Mouse (Mus musculus) forebrain, embryonic 16.5 days (tissue): ENCODE data around the gene Foxn3. TPM values are rescaled to one million over a fixed set of nuclear protein-coding genes. Genes with fewer than 3 reads are reported as not detected.
A peak's percentile ranks its signal among the peaks of the same experiment; 100 is the strongest.

ENCODE experiments used
- ATAC-seq: fragments of 200-750 bp; cut with Nextera tagmentation; 2 replicates; pipeline ENCODE4 v1.8.0; 2017; ENCODE audit warnings: mild to moderate bottlenecking, moderate library complexity
- H3K27ac ChIP-seq: fragments of 300-500 bp; sonication (generic); 2 replicates; pipeline ENCODE4 v1.5.1; 2014; ENCODE audit warnings: low read length, control low read depth
- H3K27me3 ChIP-seq: fragments of 300-500 bp; sonication (generic); replicated peaks from 2 replicates; pipeline ENCODE4 v1.6.1; 2014; ENCODE audit warnings: low read length; ENCODE audit not compliant: control insufficient read depth, insufficient read depth
- H3K36me3 ChIP-seq: fragments of 300-500 bp; sonication (generic); 2 replicates; pipeline ENCODE4 v1.6.1; 2014; ENCODE audit not compliant: control insufficient read depth, insufficient read depth
- H3K4me1 ChIP-seq: fragments of 300-500 bp; sonication (generic); replicated peaks from 2 replicates; pipeline ENCODE4 v1.6.1; 2014; ENCODE audit warnings: low read length; ENCODE audit not compliant: control insufficient read depth, insufficient read depth
- H3K4me2 ChIP-seq: fragments of 300-500 bp; sonication (generic); 2 replicates; pipeline ENCODE4 v1.6.1; 2014; ENCODE audit warnings: mild to moderate bottlenecking, low read length, control low read depth
- H3K4me3 ChIP-seq: fragments of 300-500 bp; sonication (generic); replicated peaks from 2 replicates; pipeline ENCODE4 v1.5.1; 2014; ENCODE audit warnings: mild to moderate bottlenecking, low read length, control low read depth
- H3K9ac ChIP-seq: fragments of 300-500 bp; sonication (generic); replicated peaks from 2 replicates; pipeline ENCODE4 v1.6.1; 2014; ENCODE audit warnings: low read depth, low read length, control low read depth
- H3K9me3 ChIP-seq: fragments of 300-500 bp; sonication (generic); 2 replicates; pipeline ENCODE4 v1.6.1; 2016; ENCODE audit warnings: low read length; ENCODE audit not compliant: control insufficient read depth
- WGBS: fragments of 180-500 bp; shearing (Covaris S2); extraction: QIAGEN DNeasy Blood & Tissue Kit; methylation state at CpG from one replicate; pipeline ENCODE4 v1.1.7; 2014; 5-methylcytosine and 5-hydroxymethylcytosine counted together
- polyA plus RNA-seq: library from polyadenylated mRNA; unstranded; fragments of >200 nt; fragmentation: Nextera tagmentation; extraction: Ambion mirVana; gene quantifications from 2 replicates; pipeline ENCODE4 v1.2.1, GENCODE M21; 2015

The Foxn3 gene
- polyA plus RNA-seq, 1 experiment from 2014 or later, result 78.0 TPM

DNA sequence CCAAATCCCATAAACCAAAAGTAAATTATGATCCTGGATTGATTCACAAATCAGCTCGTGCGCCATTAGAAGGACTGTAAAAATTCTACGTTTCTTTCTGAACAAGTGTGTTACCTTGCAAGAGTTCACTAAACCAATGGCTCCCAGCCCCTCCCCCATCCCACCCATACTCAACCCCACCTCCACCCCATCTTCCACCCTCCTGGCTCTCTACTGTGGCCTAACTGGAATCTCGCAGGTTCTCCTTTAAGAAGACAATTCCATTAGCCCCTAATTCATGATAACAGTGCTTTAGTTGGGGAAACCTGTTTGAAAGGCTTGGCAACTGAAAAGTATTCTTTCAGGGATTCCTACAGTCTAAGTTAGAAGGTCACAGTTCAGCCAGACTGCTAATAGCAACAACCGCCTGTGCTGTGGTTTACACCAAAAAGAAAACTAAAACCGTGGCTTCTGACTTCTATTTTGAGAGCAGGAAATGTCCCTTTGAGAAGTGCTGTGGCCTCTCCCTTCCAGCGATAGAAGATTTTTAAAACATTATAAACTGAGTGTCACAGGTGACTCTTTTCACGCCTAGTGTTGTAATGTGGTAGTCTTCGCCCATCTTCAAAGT is 1.0 kb upstream of the Foxn3 start:
- no peak overlapping the region for H3K27ac ChIP-seq
- H3K9ac ChIP-seq, result no peak overlapping the region
- H3K36me3 ChIP-seq, result no peaks in the 10 kb centered on the region
- H3K4me1 ChIP-seq, result peaks cover 16% of the 10 kb centered on the region
- no peaks in the 10 kb centered on the region for H3K9me3 ChIP-seq
- 31% methylated on average over 9 of the region's 9 CpGs for WGBS
- no peaks in the 10 kb centered on the region for H3K27me3 ChIP-seq
- H3K4me2 ChIP-seq, result peak overlapping the region; percentile 70; the same call in 1 of the 2 replicates
- no peak for ATAC-seq
- no peak overlapping the region for H3K4me3 ChIP-seq

GRCm38 (mm10) chr12:99562867-99563189 is 554 bp downstream of the Foxn3 start:
- H3K4me3 ChIP-seq, result peak overlapping the region; percentile 78
- no peak for ATAC-seq
- H3K4me1 ChIP-seq, result peaks cover 21% of the 10 kb centered on the region
- H3K36me3 ChIP-seq, result no peaks in the 10 kb centered on the region
- H3K27ac ChIP-seq, result 0 out of 2 replicates have a peak overlapping the region, but pooled peaks have one; percentile 17
- WGBS, result under 1% methylated on average over 10 of the region's 10 CpGs
- peak overlapping the region; percentile 70 for H3K4me2 ChIP-seq
- H3K9me3 ChIP-seq, result no peaks in the 10 kb centered on the region
- peak overlapping the region; percentile 57 for H3K9ac ChIP-seq
- H3K27me3 ChIP-seq, result no peaks in the 10 kb centered on the region

- Histone ChIP-seq H3K9me3 (no peaks in the 10 kb centered on the region), H3K4me3 (peak overlapping the region; percentile 78), H3K27me3 (no peaks in the 10 kb centered on the region), H3K4me1 (peaks cover 21% of the 10 kb centered on the region), H3K9ac (peak overlapping the region; percentile 68), H3K36me3 (no peaks in the 10 kb centered on the region), H3K4me2 (peak overlapping the region; percentile 70), H3K27ac (peak overlapping the region; percentile 73)
- under 1% methylated on average over 24 of the region's 24 CpGs for WGBS
- ATAC-seq, result peak; percentile 61
These were observed 1.1 kb downstream of the Foxn3 start for GRCm38 (mm10) chr12:99562073-99562866.

DNA sequence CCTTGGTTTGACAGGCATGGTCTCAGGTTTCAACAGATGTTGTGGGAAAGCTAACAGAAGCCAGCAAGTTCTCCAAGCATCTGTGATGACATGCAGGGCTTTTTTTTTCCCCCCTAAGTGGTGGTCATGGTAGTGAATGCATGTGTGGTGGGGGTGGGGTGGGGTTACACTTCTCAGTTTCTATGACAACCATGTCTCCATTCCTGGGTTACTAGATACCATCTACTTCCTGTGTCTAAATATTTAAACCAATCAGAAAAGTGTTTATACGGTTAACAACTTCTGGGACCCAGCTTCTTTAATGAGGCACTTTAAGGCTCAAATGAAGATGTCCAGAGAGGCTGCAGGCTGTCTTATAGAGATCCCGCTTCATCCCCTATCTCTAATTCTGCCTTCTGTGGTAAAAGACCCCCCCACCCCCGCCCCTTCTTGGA is 2.0 kb downstream of the Foxn3 start:
- H3K9ac ChIP-seq, result peak overlapping the region; percentile 68; the same call in 1 of the 2 replicates
- no peak for ATAC-seq
- H3K4me1 ChIP-seq, result peaks cover 21% of the 10 kb centered on the region
- WGBS, result 24% methylated on average over 3 of the region's 3 CpGs
- peak overlapping the region; percentile 70 for H3K4me2 ChIP-seq
- no peaks in the 10 kb centered on the region for H3K27me3 ChIP-seq
- peak overlapping the region; percentile 17; the same call in 1 of the 2 replicates for H3K27ac ChIP-seq
- peak overlapping the region; percentile 78 for H3K4me3 ChIP-seq
- no peaks in the 10 kb centered on the region for H3K9me3 ChIP-seq
- no peaks in the 10 kb centered on the region for H3K36me3 ChIP-seq

DNA sequence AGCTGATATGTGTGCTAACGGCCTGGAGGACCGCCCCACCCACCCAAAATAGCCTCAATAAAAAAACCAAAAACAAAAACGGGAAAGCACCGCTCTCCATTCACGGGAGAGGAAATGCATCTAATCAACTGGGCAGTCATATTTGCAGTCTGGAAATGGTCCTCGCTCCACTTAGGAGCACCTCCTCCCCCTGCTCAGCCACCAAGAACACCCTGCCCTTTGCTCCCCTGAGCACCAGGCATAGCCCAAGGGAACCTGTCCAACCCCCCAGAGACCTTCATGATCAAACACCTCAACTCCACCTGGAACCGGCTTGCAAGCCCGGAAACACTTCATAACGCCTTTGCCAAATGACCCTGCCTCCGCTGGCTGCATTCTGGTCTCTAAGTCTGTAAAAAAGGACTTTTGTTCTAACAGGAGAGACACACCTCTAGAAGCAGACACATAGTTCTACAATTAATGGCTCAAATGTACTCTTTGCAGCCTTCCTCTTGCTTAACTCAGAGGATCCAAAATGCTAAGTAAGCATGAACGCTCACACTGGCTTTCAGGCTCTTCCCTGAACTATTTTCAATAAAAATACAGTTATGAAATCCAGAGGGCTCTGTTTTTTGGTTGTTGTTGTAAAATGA is 2.6 kb downstream of the Foxn3 start:
- no peak for ATAC-seq
- H3K4me1 ChIP-seq, result peaks cover 21% of the 10 kb centered on the region
- 63% methylated on average over 11 of the region's 11 CpGs for WGBS
- H3K27ac ChIP-seq, result no peak overlapping the region
- H3K9ac ChIP-seq, result no peak overlapping the region
- no peak overlapping the region for H3K4me3 ChIP-seq
- H3K27me3 ChIP-seq, result no peaks in the 10 kb centered on the region
- H3K9me3 ChIP-seq, result no peaks in the 10 kb centered on the region
- peak overlapping the region; percentile 70 for H3K4me2 ChIP-seq
- no peaks in the 10 kb centered on the region for H3K36me3 ChIP-seq

- ATAC-seq, result no peak
- Histone ChIP-seq H3K9ac (no peak overlapping the region), H3K4me2 (no peak overlapping the region), H3K4me3 (no peak overlapping the region), H3K36me3 (no peaks in the 10 kb centered on the region), H3K27me3 (no peaks in the 10 kb centered on the region), H3K27ac (no peak overlapping the region), H3K9me3 (no peaks in the 10 kb centered on the region), H3K4me1 (peaks cover 21% of the 10 kb centered on the region)
- 89% methylated on average over 11 of the region's 11 CpGs for WGBS
These were observed 3.9 kb downstream of the Foxn3 start for GRCm38 (mm10) chr12:99559483-99559882.

- H3K27me3 ChIP-seq, result no peaks in the 10 kb centered on the region
- H3K36me3 ChIP-seq, result no peaks in the 10 kb centered on the region
- H3K27ac ChIP-seq, result no peak overlapping the region
- peaks cover 21% of the 10 kb centered on the region for H3K4me1 ChIP-seq
- 58% methylated on average over 4 of the region's 4 CpGs for WGBS
- H3K4me2 ChIP-seq, result no peak overlapping the region
- no peaks in the 10 kb centered on the region for H3K9me3 ChIP-seq
- ATAC-seq, result no peak
- no peak overlapping the region for H3K9ac ChIP-seq
- H3K4me3 ChIP-seq, result no peak overlapping the region
These were observed 4.9 kb downstream of the Foxn3 start for GRCm38 (mm10) chr12:99558476-99558875.

DNA sequence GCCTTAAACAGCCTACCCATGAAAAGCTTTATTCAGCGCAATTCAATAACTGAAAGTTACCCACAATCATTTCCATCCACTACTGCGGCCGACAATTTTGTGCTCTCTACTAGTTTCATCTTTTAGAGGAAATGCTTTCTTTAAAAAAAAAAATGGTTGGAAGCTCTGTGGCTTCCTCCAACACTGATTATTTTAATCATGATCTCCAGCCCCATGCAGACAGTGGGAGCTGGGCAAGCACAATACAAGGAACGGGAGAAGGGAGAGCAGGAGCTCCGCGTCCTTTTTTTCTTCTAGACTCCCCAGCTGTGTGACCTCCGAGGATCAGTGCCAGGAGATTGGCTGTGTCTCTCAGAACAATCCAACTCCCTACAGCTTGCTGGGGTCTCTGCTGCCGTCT is 5.9 kb downstream of the Foxn3 start:
- Histone ChIP-seq H3K9ac (no peak overlapping the region), H3K27me3 (no peaks in the 10 kb centered on the region), H3K4me1 (peaks cover 21% of the 10 kb centered on the region), H3K27ac (no peak overlapping the region), H3K4me3 (no peak overlapping the region), H3K9me3 (no peaks in the 10 kb centered on the region), H3K4me2 (no peak overlapping the region), H3K36me3 (no peaks in the 10 kb centered on the region)
- ATAC-seq, result no peak
- 63% methylated on average over 8 of the region's 8 CpGs for WGBS

DNA sequence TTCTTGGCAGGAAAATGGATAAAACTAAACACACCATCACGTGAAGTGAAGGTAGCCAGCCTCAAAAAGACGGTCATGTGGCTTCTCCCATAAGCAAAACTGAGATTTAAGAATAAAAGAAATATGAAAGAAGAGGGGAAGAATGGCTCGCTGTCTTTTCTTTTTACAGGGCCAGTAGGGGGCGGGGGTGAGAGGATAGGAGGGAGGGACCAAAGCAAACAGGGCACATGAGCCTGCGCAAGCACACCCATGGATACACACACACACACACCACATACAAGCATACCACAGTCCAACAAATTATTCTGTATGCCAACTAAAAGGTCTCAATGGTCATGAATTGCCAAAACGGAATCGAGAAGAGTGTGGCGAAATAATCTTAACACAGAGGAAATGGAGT is 12.8 kb downstream of the Foxn3 start:
- no peak overlapping the region for H3K4me2 ChIP-seq
- H3K4me1 ChIP-seq, result peaks cover 4% of the 10 kb centered on the region
- no peak overlapping the region for H3K9ac ChIP-seq
- no peaks in the 10 kb centered on the region for H3K27me3 ChIP-seq
- no peak overlapping the region for H3K27ac ChIP-seq
- ATAC-seq, result no peak
- H3K4me3 ChIP-seq, result no peak overlapping the region
- 64% methylated on average over 8 of the region's 8 CpGs for WGBS
- no peaks in the 10 kb centered on the region for H3K36me3 ChIP-seq
- no peaks in the 10 kb centered on the region for H3K9me3 ChIP-seq
